Mouse (Mus musculus): ENCODE data around the gene Cacng3.
A peak's percentile ranks its signal among the peaks of the same experiment; 100 is the strongest.

DNA sequence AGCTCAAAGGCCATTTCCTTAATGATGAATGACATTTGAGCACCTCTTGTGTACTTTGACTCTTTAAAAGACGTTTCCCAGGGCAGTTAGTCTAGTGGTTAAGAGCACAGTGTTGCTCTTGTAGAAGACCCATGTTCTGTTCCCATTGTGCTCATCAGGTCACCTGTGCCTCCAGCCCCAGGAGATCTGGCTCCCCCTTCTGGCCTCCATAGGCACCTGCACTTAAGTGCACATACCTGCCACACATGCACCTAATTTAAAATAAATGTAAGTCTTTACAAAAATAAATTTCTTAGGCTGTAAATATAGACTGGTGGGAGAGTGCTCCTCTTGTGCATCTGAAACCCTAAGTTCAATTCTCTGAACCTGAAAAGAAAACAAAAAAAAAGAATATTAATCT, 46.5 kb upstream of the Cacng3 start:
- peak; percentile 27; the same call in 1 of the 2 replicates for TF ChIP-seq CTCF (IDR thresholded peaks at IDR 0.05; ENCODE audit: control insufficient read depth, insufficient read depth, low read length)
- TF ChIP-seq POLR2A (IDR thresholded peaks at IDR 0.05; ENCODE audit: borderline replicate concordance, control insufficient read depth, low read depth, low read length) = no peak
